Mouse (Mus musculus) kidney, postnatal 0 days (tissue): Measurements from ENCODE around the gene Gm12117. TPM values are rescaled to one million over a fixed set of nuclear protein-coding genes. Genes with fewer than 3 reads are reported as not detected.

ENCODE experiments used
- ATAC-seq: fragments of 200-750 bp; cut with Nextera tagmentation; replicated peaks from 2 replicates; pipeline ENCODE4 v1.8.0; 2017; ENCODE audit warnings: low read depth, moderate number of reproducible peaks, moderate TSS enrichment, moderate library complexity; ENCODE audit not compliant: low FRiP score
- DNase-seq: peaks from one replicate; pipeline ENCODE4 v3.0.0-alpha.2; 2016; ENCODE audit warnings: low spot score
- H3K27ac ChIP-seq: fragments of 300-500 bp; sonication (generic); 2 replicates; pipeline ENCODE4 v1.5.1; 2014; ENCODE audit warnings: mild to moderate bottlenecking
- H3K27me3 ChIP-seq: fragments of 300-500 bp; sonication (generic); 2 replicates; pipeline ENCODE4 v1.6.1; 2014; ENCODE audit warnings: low read length, mixed read lengths; ENCODE audit not compliant: insufficient read depth
- H3K36me3 ChIP-seq: fragments of 300-500 bp; sonication (generic); 2 replicates; pipeline ENCODE4 v1.6.1; 2014; ENCODE audit warnings: low read length, mixed read lengths; ENCODE audit not compliant: insufficient read depth
- H3K4me1 ChIP-seq: fragments of 300-500 bp; sonication (generic); replicated peaks from 2 replicates; pipeline ENCODE4 v1.6.1; 2014; ENCODE audit warnings: antibody characterized with exemption, low read length, mixed read lengths; ENCODE audit not compliant: insufficient read depth
- H3K4me2 ChIP-seq: fragments of 300-500 bp; sonication (generic); 2 replicates; pipeline ENCODE4 v1.6.1; 2014; ENCODE audit warnings: mild to moderate bottlenecking, low read length, moderate library complexity, mixed read lengths
- H3K4me3 ChIP-seq: fragments of 300-500 bp; sonication (generic); replicated peaks from 2 replicates; pipeline ENCODE4 v1.5.1; 2014; ENCODE audit warnings: low read depth, low read length
- H3K9ac ChIP-seq: fragments of 300-500 bp; sonication (generic); 2 replicates; pipeline ENCODE4 v1.6.1; 2014; ENCODE audit warnings: low read depth, low read length
- H3K9me3 ChIP-seq: fragments of 300-500 bp; sonication (generic); replicated peaks from 2 replicates; pipeline ENCODE4 v1.6.1; 2016; ENCODE audit warnings: low read length, inconsistent platforms, mixed read lengths
- CTCF ChIP-seq: IDR thresholded peaks from 2 replicates; pipeline ENCODE4 v1.5.1; 2016; ENCODE audit warnings: antibody characterized with exemption, low read depth, mild to moderate bottlenecking, moderate library complexity
- WGBS: fragments of 180-500 bp; shearing (Covaris S2); extraction: QIAGEN DNeasy Blood & Tissue Kit; methylation state at CpG from one replicate; pipeline ENCODE4 v1.1.7; 2014; 5-methylcytosine and 5-hydroxymethylcytosine counted together
- polyA plus RNA-seq: library from polyadenylated mRNA; unstranded; fragments of >200 nt; fragmentation: Nextera tagmentation; extraction: Ambion mirVana; gene quantifications from 2 replicates; pipeline ENCODE4 v1.2.1, GENCODE M21; 2015

Gene Gm12117
- not detected in 2 replicates for polyA plus RNA-seq

GRCm38 (mm10) chr11:33276637-33277036 lies at the start of gene Gm12117:
TSS of gene Gm12117 (minus strand) at chr11:33276737.
- Histone ChIP-seq H3K4me3 (no peak within 1 kb of the TSS), H3K36me3 (no peaks in the 10 kb centered on the region), H3K9ac (no peak within 1 kb of the TSS), H3K4me2 (no peak within 1 kb of the TSS), H3K9me3 (no peaks in the 10 kb centered on the region), H3K27me3 (no peaks in the 10 kb centered on the region), H3K4me1 (no peaks in the 10 kb centered on the region), H3K27ac (no peak within 1 kb of the TSS)
- 99% methylated on average over 3 of the region's 3 CpGs for WGBS
- ATAC-seq (no peak), DNase-seq (no peak)
- no peak for TF ChIP-seq CTCF

- no peaks in the 10 kb centered on the region for H3K9me3 ChIP-seq
- H3K4me2 ChIP-seq, result no peak overlapping the region
- DNase-seq (no peak), ATAC-seq (no peak)
- WGBS, result 71% methylated on average over 7 of the region's 7 CpGs
- H3K9ac ChIP-seq, result no peak overlapping the region
- H3K36me3 ChIP-seq, result no peaks in the 10 kb centered on the region
- no peaks in the 10 kb centered on the region for H3K27me3 ChIP-seq
- TF ChIP-seq CTCF, result no peak
- H3K27ac ChIP-seq, result no peak overlapping the region
- H3K4me1 ChIP-seq, result no peaks in the 10 kb centered on the region
- H3K4me3 ChIP-seq, result no peak overlapping the region
Measured at GRCm38 (mm10) chr11:33319006-33319611, 42.6 kb upstream of the Gm12117 start.

- ATAC-seq, result no peak
- Histone ChIP-seq H3K9me3 (no peaks in the 10 kb centered on the region), H3K4me2 (no peak overlapping the region), H3K9ac (no peak overlapping the region), H3K4me3 (no peak overlapping the region), H3K36me3 (no peaks in the 10 kb centered on the region), H3K4me1 (no peaks in the 10 kb centered on the region), H3K27me3 (no peaks in the 10 kb centered on the region), H3K27ac (no peak overlapping the region)
- WGBS, result 34% methylated on average over 4 of the region's 4 CpGs
- no peak for TF ChIP-seq CTCF
- DNase-seq, result peak; percentile 61
Measured at GRCm38 (mm10) chr11:33309566-33309965, 33.0 kb upstream of the Gm12117 start.

GRCm38 (mm10) chr11:33300859-33301258 lies 24.3 kb upstream of the Gm12117 start:
- Histone ChIP-seq H3K4me3 (no peak overlapping the region), H3K4me2 (no peak overlapping the region), H3K9ac (no peak overlapping the region), H3K9me3 (no peaks in the 10 kb centered on the region), H3K4me1 (no peaks in the 10 kb centered on the region), H3K36me3 (no peaks in the 10 kb centered on the region), H3K27ac (no peak overlapping the region), H3K27me3 (no peaks in the 10 kb centered on the region)
- no peak for TF ChIP-seq CTCF
- ATAC-seq (no peak), DNase-seq (no peak)
- 46% methylated on average over 8 of the region's 8 CpGs for WGBS

- DNase-seq (no peak), ATAC-seq (no peak)
- Histone ChIP-seq H3K27ac (no peak overlapping the region), H3K4me3 (no peak overlapping the region), H3K9me3 (no peaks in the 10 kb centered on the region), H3K9ac (no peak overlapping the region), H3K27me3 (no peaks in the 10 kb centered on the region), H3K36me3 (no peaks in the 10 kb centered on the region), H3K4me1 (no peaks in the 10 kb centered on the region), H3K4me2 (no peak overlapping the region)
- no peak for TF ChIP-seq CTCF
- 44% methylated on average over 11 of the region's 11 CpGs for WGBS
Measured at GRCm38 (mm10) chr11:33299371-33299770, 22.8 kb upstream of the Gm12117 start.

GRCm38 (mm10) chr11:33297121-33297520 lies 20.6 kb upstream of the Gm12117 start:
- no peak overlapping the region for H3K4me3 ChIP-seq
- H3K9me3 ChIP-seq, result no peaks in the 10 kb centered on the region
- H3K4me1 ChIP-seq, result no peaks in the 10 kb centered on the region
- DNase-seq, result no peak
- ATAC-seq, result no peak
- H3K36me3 ChIP-seq, result no peaks in the 10 kb centered on the region
- no peak for TF ChIP-seq CTCF
- no peak overlapping the region for H3K9ac ChIP-seq
- no peak overlapping the region for H3K4me2 ChIP-seq
- H3K27ac ChIP-seq, result no peak overlapping the region
- 86% methylated on average over 8 of the region's 8 CpGs for WGBS
- no peaks in the 10 kb centered on the region for H3K27me3 ChIP-seq

- Histone ChIP-seq H3K36me3 (no peaks in the 10 kb centered on the region), H3K27ac (no peak overlapping the region), H3K9ac (no peak overlapping the region), H3K27me3 (no peaks in the 10 kb centered on the region), H3K4me2 (no peak overlapping the region), H3K9me3 (no peaks in the 10 kb centered on the region), H3K4me1 (no peaks in the 10 kb centered on the region), H3K4me3 (no peak overlapping the region)
- ATAC-seq (no peak), DNase-seq (peak; percentile 75)
- TF ChIP-seq CTCF, result peak; percentile 75
- 10% methylated on average over 3 of the region's 3 CpGs for WGBS
Measured at GRCm38 (mm10) chr11:33295422-33295821, 18.9 kb upstream of the Gm12117 start.
